Mouse (Mus musculus): ENCODE results near the gene Pitpnb.

GRCm38 (mm10) chr5:111414192-111414591, 83.6 kb downstream of the Pitpnb start:
- TF ChIP-seq POLR2A (IDR thresholded peaks at IDR 0.05; ENCODE audit: borderline replicate concordance, low read depth, low read length) (no peak), CTCF (IDR thresholded peaks at IDR 0.05; ENCODE audit: low read depth, low read length) (peak; percentile 62)
